Mouse (Mus musculus) myocyte (in vitro differentiated cells): ENCODE results near the gene Gstm2.

ENCODE experiments used
- E2F4 ChIP-seq: IDR thresholded peaks from one replicate; pipeline ENCODE4 v1.6.1; 2011; ENCODE audit warnings: mild to moderate bottlenecking, control low read depth, moderate library complexity; ENCODE audit not compliant: insufficient read depth
- MAX ChIP-seq: IDR thresholded peaks from one replicate; pipeline ENCODE4 v1.6.1; 2011; ENCODE audit warnings: low read depth, mild to moderate bottlenecking, control low read depth
- MYOD1 ChIP-seq, 3 experiments: IDR thresholded peaks; one replicate each; pipeline ENCODE4 v1.6.1; 2011; ENCODE audit warnings: control low read depth in 2 of 3, low read depth in 2 of 3, mild to moderate bottlenecking in 2 of 3, moderate library complexity in 1 of 3; ENCODE audit not compliant: insufficient read length in 2 of 3, control insufficient read depth in 1 of 3
- MYOG ChIP-seq, 3 experiments: IDR thresholded peaks; one replicate each; pipeline ENCODE4 v1.6.1; 2011; ENCODE audit warnings: control low read depth in 2 of 3, low read depth in 2 of 3, mild to moderate bottlenecking in 2 of 3; ENCODE audit not compliant: insufficient read length in 2 of 3, control insufficient read depth in 1 of 3, insufficient read depth in 1 of 3
- POLR2A ChIP-seq: IDR thresholded peaks from one replicate; pipeline ENCODE4 v1.6.1; 2011; ENCODE audit warnings: low read depth, mild to moderate bottlenecking, control low read depth, moderate library complexity; ENCODE audit not compliant: insufficient read length
- POLR2AphosphoS2 ChIP-seq: IDR thresholded peaks from one replicate; pipeline ENCODE4 v1.6.1; 2011; ENCODE audit warnings: low read depth, control low read depth; ENCODE audit not compliant: insufficient read length
- REST ChIP-seq: IDR thresholded peaks from one replicate; pipeline ENCODE4 v1.6.1; 2011; ENCODE audit warnings: mild to moderate bottlenecking, control low read depth, moderate library complexity; ENCODE audit not compliant: insufficient read depth, insufficient read length
- TCF12 ChIP-seq: IDR thresholded peaks from one replicate; pipeline ENCODE4 v1.6.1; 2011; ENCODE audit warnings: mild to moderate bottlenecking, control low read depth; ENCODE audit not compliant: poor library complexity, insufficient read depth, severe bottlenecking
- TCF3 ChIP-seq: IDR thresholded peaks from one replicate; pipeline ENCODE4 v1.6.1; 2011; ENCODE audit warnings: low read depth, control low read depth; ENCODE audit not compliant: insufficient read length
- USF1 ChIP-seq: IDR thresholded peaks from one replicate; pipeline ENCODE4 v1.6.1; 2011; ENCODE audit warnings: low read depth, mild to moderate bottlenecking, control low read depth, moderate library complexity

GRCm38 (mm10) chr3:107932128-107932527 is 54.1 kb downstream of the Gstm2 start:
- no peak for TF ChIP-seq TCF12
- TF ChIP-seq POLR2A: no peak
- no peak for TF ChIP-seq TCF3
- no peak for TF ChIP-seq POLR2AphosphoS2
- no peak for TF ChIP-seq USF1
- TF ChIP-seq MYOG (IDR thresholded peaks at IDR 0.05; ENCODE audit: control insufficient read depth in 1 of 3, insufficient read depth in 1 of 3, insufficient read length in 2 of 3, low read depth in 2 of 3): no peak
- no peak for TF ChIP-seq REST
- TF ChIP-seq MAX: no peak
- no peak for TF ChIP-seq MYOD1 (IDR thresholded peaks at IDR 0.05; ENCODE audit: control insufficient read depth in 1 of 3, insufficient read length in 2 of 3, low read depth in 2 of 3)
- no peak for TF ChIP-seq E2F4
